Mouse (Mus musculus) limb, embryonic 13.5 days (tissue): ENCODE results near the gene Slc5a12. TPM values are rescaled to one million over a fixed set of nuclear protein-coding genes. Genes with fewer than 3 reads are reported as not detected.

ENCODE experiments used
- polyA plus RNA-seq: library from polyadenylated mRNA; unstranded; fragments of >200 nt; fragmentation: Nextera tagmentation; extraction: Ambion mirVana; gene quantifications from 2 replicates; pipeline ENCODE4 v1.2.1, GENCODE M21; 2015

The Slc5a12 gene
- polyA plus RNA-seq, 1 experiment from 2014 or later, result not detected

Other genes starting within 250 kb of the Slc5a12 start
- gene Fibin, start 234.1 kb upstream of the Slc5a12 start, polyA plus RNA-seq, result 140 and 146 TPM in 2 replicates
- gene Muc15, start 124.0 kb downstream of the Slc5a12 start, polyA plus RNA-seq, result 0.46 and 0.71 TPM in 2 replicates